Mouse (Mus musculus): Measurements from ENCODE around the gene Myo16.

- TF ChIP-seq CTCF (IDR thresholded peaks at IDR 0.05; ENCODE audit: low read depth): no peak
- no peak for TF ChIP-seq EP300 (IDR thresholded peaks at IDR 0.05; ENCODE audit: low read depth)
Observed at GRCm38 (mm10) chr8:10525686-10526085, 372.0 kb downstream of the Myo16 start.
